Mouse (Mus musculus): ENCODE measurements around the gene Foxp2. TPM values are rescaled to one million over a fixed set of nuclear protein-coding genes. Genes with fewer than 3 reads are reported as not detected.

Foxp2 gene
- polyA plus RNA-seq, 1 experiment from 2014 or later, result 50.1 TPM

DNA sequence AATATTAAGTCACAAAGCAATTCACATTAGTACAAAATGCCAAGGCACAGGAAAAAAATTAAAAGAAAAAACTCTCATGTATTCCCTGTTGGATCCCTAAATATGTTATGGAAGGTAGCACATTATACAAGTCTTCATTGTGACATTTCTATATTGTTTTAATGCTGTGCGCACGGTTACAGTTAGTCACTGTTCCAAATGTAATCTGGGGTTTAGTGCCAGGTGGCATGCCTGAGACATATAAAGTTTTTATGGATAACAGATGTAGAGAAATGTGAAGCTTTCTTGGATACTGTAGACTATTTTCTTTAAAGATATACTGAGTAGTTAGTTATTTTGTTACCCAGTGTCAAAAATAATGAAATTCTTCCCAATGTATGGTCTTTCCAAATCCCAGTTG, 229.0 kb downstream of the Foxp2 start:
- WGBS, result 66% methylated on average over 2 of the region's 2 CpGs
- Histone ChIP-seq H3K27me3 (ENCODE audit: control insufficient read depth, insufficient read depth, low read length) (no peaks in the 10 kb centered on the region), H3K9ac (replicated peaks; ENCODE audit: low read length) (no peak overlapping the region), H3K4me3 (ENCODE audit: low read depth, low read length) (no peak overlapping the region), H3K9me3 (replicated peaks; ENCODE audit: control insufficient read depth, low read length) (no peaks in the 10 kb centered on the region), H3K36me3 (replicated peaks; ENCODE audit: control insufficient read depth, insufficient read depth, low read depth, low read length) (no peaks in the 10 kb centered on the region), H3K4me1 (ENCODE audit: control insufficient read depth, insufficient read depth, low read length) (no peaks in the 10 kb centered on the region), H3K4me2 (ENCODE audit: low read depth, low read length) (no peak overlapping the region), H3K27ac (replicated peaks; ENCODE audit: low read depth, low read length) (no peak overlapping the region)
- ATAC-seq (replicated peaks; ENCODE audit: insufficient number of reproducible peaks, low FRiP score, low TSS enrichment, low read depth) (no peak), DNase-seq (ENCODE audit: low spot score) (no peak)

DNA sequence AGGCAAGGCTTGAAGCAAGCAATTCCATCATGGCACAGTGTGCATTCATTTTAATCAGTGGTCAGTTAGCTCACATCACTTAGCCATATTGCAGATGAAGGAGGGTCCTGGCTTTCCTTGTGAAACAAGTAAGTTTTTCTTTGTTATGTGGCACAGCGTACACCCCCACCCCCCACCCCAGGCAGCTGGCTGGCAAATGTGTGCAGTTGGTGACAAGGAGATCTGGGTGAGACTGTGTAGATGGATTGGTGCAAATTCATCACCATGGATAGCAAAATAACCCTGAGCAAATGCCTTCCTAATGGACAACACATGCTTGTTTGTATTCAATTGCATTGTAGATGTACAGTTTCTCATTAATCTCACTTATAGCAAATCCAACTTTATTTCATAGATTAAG, 240.9 kb downstream of the Foxp2 start:
- 46% methylated on average over 1 of the region's 1 CpGs for WGBS
- Histone ChIP-seq H3K4me2 (ENCODE audit: low read depth, low read length) (no peak overlapping the region), H3K4me3 (ENCODE audit: low read depth, low read length) (no peak overlapping the region), H3K27me3 (ENCODE audit: control insufficient read depth, insufficient read depth, low read length) (no peaks in the 10 kb centered on the region), H3K9me3 (replicated peaks; ENCODE audit: control insufficient read depth, low read length) (no peaks in the 10 kb centered on the region), H3K36me3 (replicated peaks; ENCODE audit: control insufficient read depth, insufficient read depth, low read depth, low read length) (no peaks in the 10 kb centered on the region), H3K4me1 (ENCODE audit: control insufficient read depth, insufficient read depth, low read length) (no peaks in the 10 kb centered on the region), H3K27ac (replicated peaks; ENCODE audit: low read depth, low read length) (no peak overlapping the region), H3K9ac (replicated peaks; ENCODE audit: low read length) (no peak overlapping the region)
- DNase-seq (ENCODE audit: low spot score), result no peak
- ATAC-seq (replicated peaks; ENCODE audit: insufficient number of reproducible peaks, low FRiP score, low TSS enrichment, low read depth), result no peak

DNA sequence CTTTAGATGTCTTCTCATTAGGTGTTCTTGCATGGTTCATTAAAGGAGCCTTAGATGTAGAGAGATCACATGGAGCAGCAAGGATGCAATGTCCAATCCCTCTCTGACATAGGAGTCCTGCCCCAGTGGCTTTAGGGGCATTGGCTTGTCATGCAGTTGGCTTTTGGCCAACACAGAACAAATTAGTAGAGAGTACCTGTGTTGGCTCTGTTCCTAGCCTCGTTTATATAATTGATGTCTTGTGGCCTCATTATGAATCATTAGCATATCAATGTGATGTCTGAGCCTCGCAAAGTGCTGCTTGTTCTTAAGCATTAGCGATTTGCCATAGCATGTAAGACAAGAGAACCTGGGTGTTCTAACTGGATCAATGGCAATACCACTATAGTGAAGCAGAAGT, 250.5 kb downstream of the Foxp2 start:
- Histone ChIP-seq H3K36me3 (replicated peaks; ENCODE audit: control insufficient read depth, insufficient read depth, low read depth, low read length) (no peaks in the 10 kb centered on the region), H3K4me2 (ENCODE audit: low read depth, low read length) (no peak overlapping the region), H3K27me3 (ENCODE audit: control insufficient read depth, insufficient read depth, low read length) (no peaks in the 10 kb centered on the region), H3K27ac (replicated peaks; ENCODE audit: low read depth, low read length) (no peak overlapping the region), H3K4me3 (ENCODE audit: low read depth, low read length) (no peak overlapping the region), H3K9ac (replicated peaks; ENCODE audit: low read length) (no peak overlapping the region), H3K9me3 (replicated peaks; ENCODE audit: control insufficient read depth, low read length) (no peaks in the 10 kb centered on the region), H3K4me1 (ENCODE audit: control insufficient read depth, insufficient read depth, low read length) (no peaks in the 10 kb centered on the region)
- WGBS, result 68% methylated on average over 3 of the region's 3 CpGs
- DNase-seq (ENCODE audit: low spot score), result no peak
- ATAC-seq (replicated peaks; ENCODE audit: insufficient number of reproducible peaks, low FRiP score, low TSS enrichment, low read depth), result no peak

DNA sequence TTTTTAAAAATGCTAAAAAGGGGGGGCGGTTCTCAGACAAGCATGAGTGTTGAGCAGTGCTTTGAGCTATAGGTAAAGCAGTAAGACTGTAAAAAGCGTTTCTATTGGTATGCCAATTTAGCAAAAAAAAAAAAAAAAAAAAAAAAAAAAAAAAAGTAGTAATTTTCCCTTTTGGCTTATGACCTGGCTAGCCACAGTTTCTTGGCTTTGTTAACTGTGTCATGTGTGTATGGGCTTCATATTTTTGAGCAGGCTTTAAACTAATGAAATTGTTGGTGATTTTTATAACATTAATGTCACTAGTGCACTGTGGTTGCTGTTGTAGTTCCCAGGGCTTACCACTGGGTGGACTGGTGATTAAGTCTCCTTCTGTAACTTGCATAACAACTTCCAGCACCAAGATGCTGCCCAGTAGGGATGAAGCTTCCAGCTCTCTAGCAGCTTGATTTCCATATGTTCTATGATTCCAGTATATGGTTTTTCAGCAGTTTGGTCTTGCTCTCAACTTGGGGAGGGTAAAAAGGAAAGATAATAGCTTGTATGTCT, 262.4 kb downstream of the Foxp2 start:
- 80% methylated on average over 2 of the region's 2 CpGs for WGBS
- Histone ChIP-seq H3K27ac (replicated peaks; ENCODE audit: low read depth, low read length) (no peak overlapping the region), H3K27me3 (ENCODE audit: control insufficient read depth, insufficient read depth, low read length) (no peaks in the 10 kb centered on the region), H3K4me2 (ENCODE audit: low read depth, low read length) (no peak overlapping the region), H3K36me3 (replicated peaks; ENCODE audit: control insufficient read depth, insufficient read depth, low read depth, low read length) (no peaks in the 10 kb centered on the region), H3K4me3 (ENCODE audit: low read depth, low read length) (no peak overlapping the region), H3K9ac (replicated peaks; ENCODE audit: low read length) (no peak overlapping the region), H3K4me1 (ENCODE audit: control insufficient read depth, insufficient read depth, low read length) (no peaks in the 10 kb centered on the region), H3K9me3 (replicated peaks; ENCODE audit: control insufficient read depth, low read length) (no peaks in the 10 kb centered on the region)
- DNase-seq (ENCODE audit: low spot score) (peak; percentile 39), ATAC-seq (replicated peaks; ENCODE audit: insufficient number of reproducible peaks, low FRiP score, low TSS enrichment, low read depth) (no peak)

DNA sequence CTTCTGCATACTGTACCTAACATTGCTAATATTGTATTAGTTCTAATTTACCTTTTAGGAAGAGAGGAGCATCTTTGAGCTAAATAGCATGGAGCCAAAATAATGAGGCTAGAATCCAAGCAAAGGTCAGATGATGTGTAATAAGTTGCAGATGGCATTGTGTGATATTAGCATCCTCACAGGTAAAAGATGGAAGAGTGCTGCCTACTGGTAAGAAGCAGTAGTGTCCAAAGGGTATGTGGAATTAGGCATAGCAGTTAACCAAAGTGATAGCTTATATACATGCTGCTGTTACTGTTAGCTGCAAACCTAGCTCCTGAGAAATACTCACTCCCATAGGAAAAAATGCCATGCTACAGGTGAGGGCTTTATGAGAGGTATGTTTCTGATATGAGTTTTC, 275.6 kb downstream of the Foxp2 start:
- Histone ChIP-seq H3K9me3 (replicated peaks; ENCODE audit: control insufficient read depth, low read length) (no peaks in the 10 kb centered on the region), H3K4me3 (ENCODE audit: low read depth, low read length) (no peak overlapping the region), H3K36me3 (replicated peaks; ENCODE audit: control insufficient read depth, insufficient read depth, low read depth, low read length) (no peaks in the 10 kb centered on the region), H3K4me1 (ENCODE audit: control insufficient read depth, insufficient read depth, low read length) (no peaks in the 10 kb centered on the region), H3K4me2 (ENCODE audit: low read depth, low read length) (no peak overlapping the region), H3K9ac (replicated peaks; ENCODE audit: low read length) (no peak overlapping the region), H3K27ac (replicated peaks; ENCODE audit: low read depth, low read length) (no peak overlapping the region), H3K27me3 (ENCODE audit: control insufficient read depth, insufficient read depth, low read length) (no peaks in the 10 kb centered on the region)
- DNase-seq (ENCODE audit: low spot score) (peak; percentile 51), ATAC-seq (replicated peaks; ENCODE audit: insufficient number of reproducible peaks, low FRiP score, low TSS enrichment, low read depth) (no peak)

DNA sequence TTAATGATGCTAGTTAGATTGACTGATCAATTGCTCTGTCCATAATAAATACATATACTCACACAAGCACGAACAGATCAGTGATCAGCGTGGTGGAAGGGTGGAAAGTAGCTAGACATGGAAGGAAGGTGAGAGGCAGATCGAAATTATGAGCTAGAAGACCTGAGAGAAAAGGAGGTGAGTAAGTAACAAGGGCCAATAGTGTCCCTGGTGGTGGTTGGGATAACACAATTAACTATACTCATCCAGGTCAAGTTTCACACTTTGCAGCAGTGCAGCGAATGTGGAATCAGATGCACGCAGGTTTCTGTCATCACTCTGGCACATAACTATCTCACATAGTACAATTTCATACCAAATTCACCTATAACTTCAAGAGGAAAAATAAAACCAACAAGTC, 291.7 kb downstream of the Foxp2 start:
- Histone ChIP-seq H3K27me3 (ENCODE audit: control insufficient read depth, insufficient read depth, low read length) (no peaks in the 10 kb centered on the region), H3K36me3 (replicated peaks; ENCODE audit: control insufficient read depth, insufficient read depth, low read depth, low read length) (no peaks in the 10 kb centered on the region), H3K4me1 (ENCODE audit: control insufficient read depth, insufficient read depth, low read length) (no peaks in the 10 kb centered on the region), H3K9me3 (replicated peaks; ENCODE audit: control insufficient read depth, low read length) (no peaks in the 10 kb centered on the region), H3K27ac (replicated peaks; ENCODE audit: low read depth, low read length) (no peak overlapping the region), H3K9ac (replicated peaks; ENCODE audit: low read length) (no peak overlapping the region), H3K4me2 (ENCODE audit: low read depth, low read length) (no peak overlapping the region), H3K4me3 (ENCODE audit: low read depth, low read length) (no peak overlapping the region)
- DNase-seq (ENCODE audit: low spot score) (no peak), ATAC-seq (replicated peaks; ENCODE audit: insufficient number of reproducible peaks, low FRiP score, low TSS enrichment, low read depth) (no peak)
- 58% methylated on average over 5 of the region's 5 CpGs for WGBS

DNA sequence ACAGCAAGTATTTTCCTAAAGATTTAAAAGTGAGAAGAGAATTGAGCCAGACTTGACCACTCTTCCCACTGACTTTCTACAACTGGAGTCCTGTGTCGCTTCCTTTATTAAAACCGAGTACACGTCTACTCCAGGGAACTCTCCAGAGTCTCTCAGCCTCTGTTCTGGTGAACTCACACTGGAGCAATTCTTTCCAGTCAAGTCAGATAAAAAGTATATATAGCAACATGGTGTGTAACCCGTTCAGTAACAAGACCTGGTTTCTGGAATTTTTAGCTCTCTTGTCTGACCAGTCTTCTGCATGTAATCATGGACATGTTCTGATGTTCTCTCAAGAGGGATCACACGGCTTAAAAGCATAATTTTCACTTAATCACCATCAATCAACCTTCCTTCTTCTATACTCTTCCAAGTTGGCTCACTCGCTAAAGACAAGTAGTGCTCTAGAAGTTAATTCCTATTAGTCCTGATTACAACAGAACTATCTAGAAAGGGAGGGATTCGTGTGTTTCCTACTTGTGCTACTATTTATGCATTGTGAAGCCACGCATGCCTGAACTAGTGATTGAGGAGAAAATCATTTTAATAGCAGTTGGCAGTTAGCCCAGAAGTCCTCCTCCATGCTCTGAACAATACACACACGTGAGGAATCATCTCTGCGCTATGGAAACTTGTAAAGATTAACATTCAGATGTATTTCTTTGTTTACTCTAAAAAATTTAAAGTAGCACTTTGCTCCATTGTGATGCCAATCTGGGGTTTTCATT, 341.2 kb downstream of the Foxp2 start:
- Histone ChIP-seq H3K4me3 (ENCODE audit: low read depth, low read length) (no peak overlapping the region), H3K27ac (replicated peaks; ENCODE audit: low read depth, low read length) (no peak overlapping the region), H3K9me3 (replicated peaks; ENCODE audit: control insufficient read depth, low read length) (no peaks in the 10 kb centered on the region), H3K4me1 (ENCODE audit: control insufficient read depth, insufficient read depth, low read length) (no peaks in the 10 kb centered on the region), H3K27me3 (ENCODE audit: control insufficient read depth, insufficient read depth, low read length) (no peaks in the 10 kb centered on the region), H3K36me3 (replicated peaks; ENCODE audit: control insufficient read depth, insufficient read depth, low read depth, low read length) (no peaks in the 10 kb centered on the region), H3K9ac (replicated peaks; ENCODE audit: low read length) (no peak overlapping the region), H3K4me2 (ENCODE audit: low read depth, low read length) (no peak overlapping the region)
- WGBS, result 80% methylated on average over 10 of the region's 10 CpGs
- ATAC-seq (replicated peaks; ENCODE audit: insufficient number of reproducible peaks, low FRiP score, low TSS enrichment, low read depth) (no peak), DNase-seq (ENCODE audit: low spot score) (no peak)

DNA sequence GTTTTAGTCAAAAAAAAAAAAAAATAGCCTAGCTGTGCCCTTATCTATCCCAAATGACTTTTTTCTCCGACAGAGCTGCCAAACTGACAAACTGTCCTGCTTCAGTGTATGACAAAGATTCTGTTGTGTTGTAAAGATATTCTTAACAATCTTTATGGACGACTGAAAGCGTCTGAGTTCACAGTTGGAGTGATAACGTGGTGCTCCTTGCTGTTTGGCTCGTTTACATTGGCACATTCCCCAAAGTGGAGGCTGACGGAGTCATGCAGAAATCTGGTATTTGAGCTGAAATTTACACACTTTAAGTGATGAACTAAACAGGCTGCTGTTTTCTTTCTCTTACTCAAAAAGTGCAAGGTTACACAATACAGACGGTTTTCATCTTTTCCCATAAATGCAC, 356.2 kb downstream of the Foxp2 start:
- Histone ChIP-seq H3K36me3 (replicated peaks; ENCODE audit: control insufficient read depth, insufficient read depth, low read depth, low read length) (no peaks in the 10 kb centered on the region), H3K4me1 (ENCODE audit: control insufficient read depth, insufficient read depth, low read length) (no peaks in the 10 kb centered on the region), H3K4me3 (ENCODE audit: low read depth, low read length) (no peak overlapping the region), H3K27me3 (ENCODE audit: control insufficient read depth, insufficient read depth, low read length) (no peaks in the 10 kb centered on the region), H3K4me2 (ENCODE audit: low read depth, low read length) (no peak overlapping the region), H3K27ac (replicated peaks; ENCODE audit: low read depth, low read length) (no peak overlapping the region), H3K9ac (replicated peaks; ENCODE audit: low read length) (no peak overlapping the region), H3K9me3 (replicated peaks; ENCODE audit: control insufficient read depth, low read length) (no peaks in the 10 kb centered on the region)
- ATAC-seq (replicated peaks; ENCODE audit: insufficient number of reproducible peaks, low FRiP score, low TSS enrichment, low read depth), result no peak
- 18% methylated on average over 7 of the region's 7 CpGs for WGBS
- DNase-seq (ENCODE audit: low spot score), result peak; percentile 47
